Mouse (Mus musculus) adrenal gland, adult 2 months (tissue): ENCODE data around the gene E130116L18Rik. TPM values are rescaled to one million over a fixed set of nuclear protein-coding genes. Genes with fewer than 3 reads are reported as not detected.
"Not testable (repeated sequence)": the region's sequence is repeated elsewhere in the genome, so short reads cannot be mapped to it uniquely, and the experiment has no call there.

Experiments
- DNase-seq: peaks from one replicate; pipeline ENCODE4 v3.0.0; 2021
- polyA plus RNA-seq: library from polyadenylated mRNA; depleted of rRNA; stranded (reverse); fragments of >200 nt; gene quantifications from 2 replicates; pipeline ENCODE4 v1.2.3, GENCODE M21; 2012; rRNA removed
- total RNA-seq, 2 experiments: library from RNA; stranded (reverse); gene quantifications; 2 replicates each; pipeline ENCODE4 v1.2.3; 2021

The E130116L18Rik gene
- total and polyA plus RNA-seq, 3 experiments: not detected

- peak; percentile 49 for DNase-seq
Measured at GRCm38 (mm10) chr5:25181004-25181531, 41.9 kb downstream of the E130116L18Rik start, which contains the start of gene Galntl5. TSS of gene Galntl5 (plus strand) at chr5:25181460.

- no peak for DNase-seq
Measured at GRCm38 (mm10) chr5:25179936-25180488, 42.9 kb downstream of the E130116L18Rik start.

- DNase-seq: no peak
Measured at GRCm38 (mm10) chr5:25179284-25179683, 43.7 kb downstream of the E130116L18Rik start.

GRCm38 (mm10) chr5:25178543-25178942 is 44.4 kb downstream of the E130116L18Rik start:
- DNase-seq: not testable (repeated sequence)

GRCm38 (mm10) chr5:25177937-25178336 is 45.0 kb downstream of the E130116L18Rik start:
- not testable (repeated sequence) for DNase-seq

Other genes starting within 250 kb of the E130116L18Rik start
- gene Prkag2, start 122.5 kb downstream of the E130116L18Rik start, total RNA-seq: 10 to 100 TPM; 36.0 to 48.0 TPM
- 10.0 and 10.6 TPM in 2 replicates for gene Prkag2, start 122.5 kb downstream of the E130116L18Rik start, polyA plus RNA-seq
- not detected for gene Galntl5, start 41.7 kb downstream of the E130116L18Rik start, total RNA-seq
- not detected in 2 replicates for gene Galntl5, start 41.7 kb downstream of the E130116L18Rik start, polyA plus RNA-seq
- 10 to 100 TPM; 32.6 to 47.8 TPM for gene Galnt11, start 1.2 kb downstream of the E130116L18Rik start, total RNA-seq
- gene Galnt11, start 1.2 kb downstream of the E130116L18Rik start, polyA plus RNA-seq: 11.0 and 12.3 TPM in 2 replicates